Mouse (Mus musculus): ENCODE results near the gene Nfkb2.

Gene Nfkb2

DNA sequence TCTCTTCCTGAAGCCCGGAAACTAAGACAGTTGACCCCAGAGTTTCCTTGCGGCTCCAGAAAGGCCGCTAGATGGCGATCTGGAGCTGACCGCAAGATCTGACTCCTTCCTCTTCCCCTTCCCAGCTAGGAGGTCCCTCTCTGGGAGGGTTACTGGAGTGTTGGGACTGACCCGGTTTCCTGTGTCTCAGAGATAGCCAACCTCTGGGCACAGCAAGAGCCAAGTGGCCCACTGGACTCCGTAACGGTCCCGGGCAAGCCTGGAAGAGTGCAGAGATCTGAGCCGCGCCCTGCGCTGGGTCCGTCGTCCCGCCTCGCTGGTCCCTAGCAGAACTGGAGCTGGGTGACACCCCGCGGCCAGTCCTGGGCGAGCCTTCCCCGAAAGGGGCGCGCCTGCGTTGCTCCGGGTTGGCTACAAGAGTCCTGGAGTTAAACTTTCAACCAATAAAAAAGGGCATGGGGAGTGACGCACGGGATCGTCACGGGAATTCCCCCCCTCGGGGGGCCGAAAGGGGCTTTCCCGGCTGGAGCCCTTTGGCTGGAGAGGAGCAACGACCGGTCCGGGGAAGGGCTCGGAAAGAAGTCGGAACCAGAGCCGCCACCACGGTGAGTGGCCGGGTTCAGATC, at the start of gene Nfkb2:
TSS of gene Nfkb2 (plus strand) at position 105 of the 626 bp plus-strand sequence.
- DNase-seq (ENCODE audit: low spot score in 2 of 2): peak; percentile 76 to 80

DNA sequence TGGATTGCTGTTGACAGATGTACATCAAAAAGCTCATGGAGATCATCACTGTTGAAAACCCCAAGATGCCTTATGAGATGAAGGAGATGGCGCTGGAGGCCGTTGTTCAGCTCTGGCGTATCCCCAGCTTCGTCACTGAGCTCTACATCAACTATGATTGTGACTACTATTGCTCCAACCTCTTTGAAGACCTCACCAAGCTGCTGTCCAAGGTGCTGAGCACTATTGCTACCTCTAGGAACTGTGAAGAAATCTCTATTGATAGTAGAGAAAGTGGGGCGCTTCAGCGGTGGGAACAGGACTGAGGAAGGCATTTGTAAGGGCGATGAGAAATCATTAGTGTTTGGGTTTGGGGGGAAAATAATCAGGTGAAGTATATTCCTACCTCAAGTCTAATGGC, 39.4 kb upstream of the Nfkb2 start:
- DNase-seq (ENCODE audit: low spot score in 2 of 2): no peak

DNA sequence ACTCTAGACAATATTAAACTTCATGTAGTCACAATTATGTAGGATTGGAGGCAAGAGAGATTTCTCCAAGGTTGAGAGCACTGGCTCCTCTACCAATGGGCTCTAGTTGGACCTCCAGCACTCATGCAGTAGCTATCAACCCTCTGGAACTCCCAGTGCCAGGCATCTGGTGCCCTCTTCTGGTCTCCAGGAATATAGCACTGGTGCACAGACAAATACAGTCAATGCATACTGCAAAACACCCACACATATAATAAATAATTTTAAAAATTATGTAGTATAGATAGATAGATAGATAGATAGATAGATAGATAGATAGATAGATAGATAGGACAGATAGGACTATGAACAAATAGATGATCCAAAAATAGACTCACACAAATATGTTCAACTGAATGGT, 28.8 kb upstream of the Nfkb2 start:
- DNase-seq (ENCODE audit: low spot score in 2 of 2): no peak

DNA sequence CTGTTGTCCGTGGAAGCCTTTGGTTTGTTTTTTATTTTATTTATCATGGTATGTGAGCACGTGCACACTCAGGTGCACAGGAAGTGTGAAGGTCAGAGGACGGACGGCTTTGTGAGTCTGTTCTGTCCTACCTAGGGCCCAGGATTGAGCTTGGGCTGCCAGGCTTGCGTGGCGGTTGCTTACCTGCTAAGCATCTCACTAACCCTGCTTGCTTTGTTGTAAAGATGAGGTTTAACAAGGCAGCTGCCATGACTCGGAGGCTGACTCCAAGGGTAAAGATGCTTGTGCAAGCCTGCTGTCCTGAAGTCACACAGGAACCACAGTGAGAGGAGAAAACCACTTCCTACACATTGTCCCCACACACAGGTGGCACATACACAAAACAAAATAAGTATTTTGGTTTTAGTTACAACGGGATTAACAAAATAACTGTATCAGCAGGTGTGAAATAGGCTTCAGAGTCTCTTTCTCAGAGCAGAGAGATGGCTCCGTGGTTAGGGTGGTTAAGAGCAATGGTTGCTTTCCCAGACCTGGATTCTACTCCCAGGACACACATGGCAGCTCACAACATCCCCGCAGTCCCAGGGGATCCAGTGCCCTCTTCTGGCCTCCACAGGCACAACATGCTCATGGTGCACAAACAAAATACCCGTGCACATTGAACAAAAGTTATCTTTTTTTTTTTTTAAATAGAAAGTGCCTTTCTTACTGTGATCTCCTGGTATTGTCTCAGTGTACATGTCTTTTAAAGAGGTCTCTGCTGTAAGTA, 21.9 kb upstream of the Nfkb2 start:
- no peak for DNase-seq (ENCODE audit: low spot score in 2 of 2)

DNA sequence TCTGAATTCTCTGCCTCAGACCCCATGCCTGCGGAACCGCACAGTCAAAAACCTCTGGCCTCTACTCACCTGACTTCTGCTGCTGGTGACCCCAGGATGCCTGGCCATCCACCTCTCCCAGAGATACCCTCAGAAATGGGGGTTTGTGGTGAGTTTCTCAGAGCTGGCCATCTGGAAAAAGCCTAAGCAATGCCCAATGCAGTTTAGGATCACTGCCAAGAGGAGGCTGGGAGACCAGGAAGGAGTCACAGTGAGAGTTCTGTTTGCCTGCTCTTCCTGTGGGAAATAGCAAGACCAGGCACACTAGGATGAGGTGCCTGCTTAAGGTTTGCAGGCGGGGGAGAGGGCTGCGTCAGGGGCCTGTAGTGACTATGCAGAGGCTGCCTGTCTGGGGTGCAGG, 19.4 kb upstream of the Nfkb2 start:
- no peak for DNase-seq (ENCODE audit: low spot score in 2 of 2)

DNA sequence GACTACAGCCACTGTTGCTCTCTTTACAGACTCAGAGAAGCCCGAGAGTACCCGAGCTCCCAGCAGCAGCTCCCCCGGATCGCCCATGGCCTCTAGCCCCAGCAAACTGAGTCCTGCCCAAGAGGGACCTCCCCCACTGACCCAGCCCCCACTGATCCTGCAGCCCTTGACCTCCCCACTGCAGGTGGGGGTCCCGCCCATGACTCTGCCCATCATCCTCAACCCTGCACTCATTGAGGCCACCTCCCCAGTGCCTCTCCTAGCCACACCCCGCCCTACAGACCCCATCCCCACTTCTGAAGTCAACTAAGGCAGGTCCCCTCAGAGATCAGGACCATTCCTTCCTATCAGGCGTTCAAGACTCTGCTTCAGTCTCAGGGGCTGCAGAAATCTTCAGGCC, 18.5 kb upstream of the Nfkb2 start:
- DNase-seq (ENCODE audit: low spot score in 2 of 2): no peak

DNA sequence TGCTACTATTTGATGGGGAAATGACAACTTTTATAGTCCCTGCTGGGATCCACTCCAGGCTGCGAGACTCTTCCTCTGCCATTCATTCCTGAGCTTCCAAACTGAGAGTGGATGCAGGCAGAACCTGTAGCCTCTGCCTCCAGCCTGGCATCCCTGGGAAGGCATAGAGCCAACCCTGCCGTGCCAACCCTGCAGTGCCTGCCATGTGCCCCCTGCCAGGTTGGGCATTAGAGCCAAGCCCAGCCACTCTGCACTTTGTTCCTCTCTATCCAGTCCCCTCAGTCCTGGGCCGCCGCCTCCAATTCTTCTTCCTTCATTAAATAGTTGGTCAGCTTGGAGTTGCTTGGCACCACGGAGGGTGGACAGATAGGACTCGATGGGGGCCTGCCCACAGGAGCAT, 18.1 kb upstream of the Nfkb2 start:
- DNase-seq (ENCODE audit: low spot score in 2 of 2): no peak

DNA sequence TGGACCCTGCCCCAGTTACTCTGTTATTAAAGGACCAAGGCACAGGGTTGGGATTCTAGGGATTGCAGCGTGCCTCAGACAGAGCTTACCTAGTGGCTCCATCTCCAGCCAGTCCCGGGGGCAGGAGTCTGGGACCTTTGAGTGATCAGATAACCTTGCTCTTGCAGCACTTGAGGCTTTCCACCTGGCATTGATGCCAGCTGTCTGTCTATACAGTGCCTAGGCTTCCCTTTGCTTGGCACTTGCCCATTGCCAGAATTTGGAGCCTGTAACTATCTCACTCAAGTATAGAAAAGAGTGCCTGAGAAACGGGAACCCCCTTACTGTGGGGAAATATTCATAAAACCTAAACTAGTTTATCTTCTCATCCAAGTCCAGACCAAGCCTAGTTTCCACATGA, 17.2 kb upstream of the Nfkb2 start:
- DNase-seq (ENCODE audit: low spot score in 2 of 2): no peak

DNA sequence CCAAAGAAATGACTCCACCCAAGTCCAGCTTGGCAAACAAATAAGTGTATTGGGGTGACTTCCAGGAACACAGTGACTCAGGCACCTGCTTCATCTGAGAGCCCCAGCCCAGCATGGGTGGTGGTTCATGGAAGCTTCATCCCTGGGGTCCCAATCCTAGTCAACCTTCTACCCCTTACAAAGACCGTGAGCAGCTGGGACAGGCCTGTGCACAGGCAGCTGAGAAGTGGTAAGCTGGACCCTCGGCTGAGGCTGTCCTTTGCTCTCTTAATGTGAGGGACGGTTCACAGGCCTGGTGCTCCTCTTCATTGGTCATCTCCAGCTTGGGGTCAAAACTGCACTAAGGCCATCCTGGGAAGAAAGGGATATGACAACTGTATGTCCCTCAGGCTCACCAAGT, 16.6 kb upstream of the Nfkb2 start:
- no peak for DNase-seq (ENCODE audit: low spot score in 2 of 2)

DNA sequence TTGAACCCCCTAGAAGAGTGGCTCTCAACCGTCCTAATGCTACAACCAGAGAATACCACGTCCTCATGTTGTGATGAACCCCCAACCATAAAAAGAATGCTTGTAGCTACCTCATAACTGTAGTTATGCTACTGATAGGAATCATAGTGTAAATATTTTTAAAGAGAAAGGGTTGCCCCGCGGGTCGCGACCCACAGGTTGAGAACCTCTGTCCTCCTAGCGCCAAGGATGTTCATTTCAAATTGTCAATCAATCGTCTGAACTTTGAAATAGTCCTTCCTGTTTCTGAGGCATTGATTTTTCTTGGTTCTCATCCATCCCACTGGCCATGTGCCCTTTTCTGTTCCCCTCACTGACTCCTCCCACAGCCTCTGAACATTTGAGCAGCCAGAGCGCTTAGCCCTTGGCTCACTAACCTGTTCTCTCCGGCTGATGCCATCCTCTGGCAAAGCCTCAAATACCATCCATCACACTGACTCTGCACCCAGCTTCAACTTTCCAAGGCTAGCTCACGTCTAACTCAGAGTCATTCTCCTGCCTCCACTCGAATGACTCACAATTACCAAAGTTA, 13.5 kb upstream of the Nfkb2 start:
- no peak for DNase-seq (ENCODE audit: low spot score in 2 of 2)

DNA sequence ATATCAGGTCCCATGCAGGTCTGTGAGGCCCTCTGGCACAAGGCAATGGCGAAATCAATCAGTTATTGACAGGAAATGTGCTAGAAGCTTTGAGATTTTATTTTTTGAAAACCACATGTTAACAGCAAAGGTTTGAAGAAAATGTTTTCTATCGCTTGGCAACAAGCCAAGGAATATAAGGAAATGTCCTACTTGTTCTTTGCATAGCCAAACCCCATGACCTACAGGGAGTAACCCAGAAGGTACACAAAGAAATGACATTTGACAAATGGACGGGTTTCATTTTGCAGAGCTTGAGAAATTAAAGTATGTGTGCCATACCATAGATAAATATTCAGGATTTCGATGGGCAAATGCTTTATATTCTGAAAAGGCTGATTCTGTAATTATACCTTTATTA, 7.2 kb upstream of the Nfkb2 start:
- DNase-seq (ENCODE audit: low spot score in 2 of 2): no peak

DNA sequence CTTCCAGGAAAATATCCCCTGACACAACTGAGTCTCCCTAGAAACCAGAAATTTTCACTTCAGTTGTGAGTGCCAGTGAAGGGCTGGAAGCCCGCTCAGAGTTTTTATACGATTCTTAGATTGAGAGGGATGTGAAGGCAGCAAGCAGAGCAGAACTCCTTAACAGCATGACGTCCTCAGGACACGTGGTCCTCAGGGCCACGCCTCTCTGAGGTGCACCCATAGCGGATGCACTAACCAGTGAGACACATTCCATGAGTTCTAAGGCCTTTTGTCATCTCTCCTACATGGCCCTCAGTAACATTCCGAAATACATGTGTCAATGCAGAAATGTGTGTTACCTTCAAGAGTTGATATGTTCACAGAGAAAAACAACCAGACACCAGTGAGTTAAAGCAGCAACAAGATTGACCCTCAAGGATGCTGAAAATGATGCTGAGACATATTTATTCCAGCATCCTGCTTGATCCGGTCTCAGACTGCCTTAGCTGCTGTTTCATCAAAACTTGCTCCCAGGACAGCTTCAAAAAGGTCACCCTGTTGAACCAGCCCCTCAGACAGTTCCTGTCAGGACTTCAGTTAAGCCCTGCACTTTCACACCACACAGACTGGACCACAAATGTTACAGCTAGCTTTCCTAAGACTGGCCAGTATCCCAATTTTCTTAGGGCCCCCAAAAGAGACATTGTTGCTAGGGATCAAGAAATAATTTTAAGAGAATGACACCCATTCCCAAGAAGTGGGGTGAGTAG, 3.6 kb upstream of the Nfkb2 start:
- DNase-seq (ENCODE audit: low spot score in 2 of 2): no peak

DNA sequence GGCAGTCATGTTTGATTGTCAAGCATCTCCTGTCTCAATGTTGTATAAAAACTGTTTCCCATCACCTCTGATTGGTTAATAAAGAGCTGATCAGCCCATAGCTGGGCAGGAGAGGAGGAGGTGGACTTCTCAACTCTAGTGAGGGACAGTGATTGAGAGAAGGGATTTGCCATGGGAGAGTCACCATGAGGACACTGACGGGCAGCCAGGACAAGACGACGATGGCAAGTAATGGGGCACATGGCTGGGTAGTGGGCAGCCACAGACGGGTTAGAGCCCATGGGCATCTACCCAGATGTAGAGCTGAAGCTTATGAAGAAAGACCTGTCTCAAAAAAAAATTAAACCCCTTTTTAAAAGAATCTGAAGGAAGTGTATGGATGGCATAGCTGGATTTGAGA, 1.6 kb upstream of the Nfkb2 start:
- DNase-seq (ENCODE audit: low spot score in 2 of 2): no peak

DNA sequence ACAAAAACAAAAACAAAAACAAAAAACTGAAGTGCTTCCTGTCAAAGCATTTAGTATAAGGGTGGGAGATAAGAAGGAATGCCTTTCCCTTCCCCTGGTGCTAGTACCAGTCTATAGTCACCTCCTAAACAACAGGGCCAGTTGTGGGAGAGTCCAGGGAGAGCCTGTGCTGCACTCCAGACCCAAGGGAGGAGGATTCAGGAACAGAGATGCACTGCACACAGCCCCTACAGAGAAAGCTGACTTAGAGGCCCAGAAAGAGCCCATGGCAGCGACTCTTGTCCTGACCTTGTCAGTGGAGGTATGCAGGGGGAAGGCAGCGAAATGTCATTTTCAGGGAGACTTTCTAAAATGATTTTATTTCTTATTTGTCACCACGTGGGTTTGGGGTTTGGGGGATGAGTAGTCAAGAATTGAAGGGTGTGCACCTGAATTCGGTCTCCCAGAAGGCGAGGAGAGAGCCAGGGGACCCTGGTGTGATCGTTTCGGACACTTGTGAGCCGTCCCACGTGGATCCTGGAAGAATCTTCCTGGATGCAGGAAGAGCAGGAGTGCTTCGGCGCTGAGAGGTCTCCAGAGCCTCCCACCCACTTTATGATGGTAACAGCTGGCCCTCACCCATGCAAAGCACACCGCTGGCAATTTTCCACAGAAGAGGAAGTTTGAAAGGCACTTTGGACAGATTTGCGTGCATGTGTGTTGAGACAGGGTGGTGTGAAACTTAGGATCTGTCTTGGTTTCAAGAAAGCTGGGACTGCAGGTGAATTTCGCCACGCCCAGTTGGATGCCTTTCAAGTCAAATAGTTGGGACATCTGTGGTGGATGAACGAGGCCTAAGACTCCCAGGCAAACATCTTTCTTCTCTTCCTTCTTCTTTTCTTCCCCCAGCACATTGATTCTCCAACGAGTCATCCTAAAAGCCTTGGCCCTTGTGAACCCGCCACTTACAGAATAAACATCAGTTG, 587 bp upstream of the Nfkb2 start:
- DNase-seq (ENCODE audit: low spot score in 2 of 2): no peak

DNA sequence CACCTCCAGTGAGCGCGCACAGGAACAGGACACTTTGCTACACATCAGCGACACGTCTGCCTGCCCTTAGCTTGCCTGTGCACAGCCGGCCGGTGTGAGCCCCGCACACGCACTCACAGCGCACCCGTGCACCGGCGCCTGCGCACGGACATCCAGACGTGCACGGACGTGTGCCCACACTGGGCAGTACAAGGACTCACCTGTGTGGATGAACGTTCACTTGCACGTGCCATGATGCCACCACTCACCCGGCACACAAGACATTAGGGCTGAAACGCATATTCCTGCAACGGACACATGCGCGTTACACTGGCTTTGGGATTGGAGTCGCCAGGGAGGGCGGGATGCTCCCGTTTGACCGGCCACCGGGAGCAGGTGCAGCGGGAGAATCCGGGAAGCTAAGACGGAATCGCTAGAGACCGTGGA, 801 bp downstream of the Nfkb2 start:
- DNase-seq (ENCODE audit: low spot score in 2 of 2): no peak

DNA sequence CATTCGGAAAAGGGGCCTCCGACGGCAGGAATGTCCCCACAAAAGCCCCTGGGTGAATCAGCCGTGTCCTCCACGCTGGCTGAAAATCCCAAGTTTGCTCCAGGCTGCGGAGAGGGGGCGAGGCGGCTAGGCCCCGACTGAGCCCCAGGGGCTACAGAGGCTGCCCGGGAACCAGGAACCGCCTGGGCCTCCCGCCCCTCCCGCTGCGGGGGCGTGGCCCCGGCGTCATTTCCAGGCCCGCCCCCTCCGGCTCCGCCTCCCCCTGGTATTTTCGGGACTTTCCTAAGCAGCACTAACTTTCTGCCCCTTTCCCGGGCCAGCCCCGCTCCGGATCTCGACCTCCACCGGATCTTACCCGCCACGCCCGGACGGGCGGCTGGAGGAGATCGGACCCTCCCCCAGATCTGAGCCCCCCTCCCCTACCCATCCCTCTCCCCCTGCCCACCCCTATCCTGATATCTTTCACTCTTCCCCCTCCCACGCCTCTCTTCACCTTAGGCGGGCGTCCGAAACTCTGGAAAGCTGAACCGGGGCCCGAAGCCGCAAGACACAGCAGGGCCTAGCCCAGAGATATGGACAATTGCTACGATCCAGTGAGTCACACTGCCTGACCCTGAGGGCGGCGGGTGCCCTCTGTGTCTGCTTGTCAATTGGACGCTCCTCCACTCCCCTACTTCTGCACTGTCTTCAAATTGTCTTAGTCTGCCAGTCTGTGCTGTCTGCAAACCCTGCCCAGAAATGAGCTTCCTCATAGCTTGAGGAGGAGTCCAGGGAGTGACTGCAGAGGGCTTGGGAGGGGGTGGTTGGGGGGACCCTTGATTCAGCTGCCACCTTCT, 1.5 kb downstream of the Nfkb2 start:
- peak; percentile 52 to 54 for DNase-seq (ENCODE audit: low spot score in 2 of 2)

DNA sequence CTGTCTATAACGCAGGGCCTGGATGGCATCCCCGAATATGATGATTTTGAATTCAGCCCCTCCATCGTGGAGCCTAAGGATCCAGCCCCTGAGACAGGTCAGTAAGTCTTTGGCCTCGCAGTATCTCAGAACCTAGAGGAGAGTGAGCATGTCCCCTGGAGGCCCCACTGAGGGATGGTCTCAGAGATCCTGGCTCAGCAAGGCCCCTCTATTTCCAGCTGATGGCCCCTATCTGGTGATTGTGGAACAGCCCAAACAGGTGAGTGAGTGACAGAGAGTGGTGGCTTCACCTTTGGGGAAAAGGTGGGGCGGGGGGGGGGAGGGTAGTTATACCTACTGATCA, 2.1 kb downstream of the Nfkb2 start:
- no peak for DNase-seq (ENCODE audit: low spot score in 2 of 2)

DNA sequence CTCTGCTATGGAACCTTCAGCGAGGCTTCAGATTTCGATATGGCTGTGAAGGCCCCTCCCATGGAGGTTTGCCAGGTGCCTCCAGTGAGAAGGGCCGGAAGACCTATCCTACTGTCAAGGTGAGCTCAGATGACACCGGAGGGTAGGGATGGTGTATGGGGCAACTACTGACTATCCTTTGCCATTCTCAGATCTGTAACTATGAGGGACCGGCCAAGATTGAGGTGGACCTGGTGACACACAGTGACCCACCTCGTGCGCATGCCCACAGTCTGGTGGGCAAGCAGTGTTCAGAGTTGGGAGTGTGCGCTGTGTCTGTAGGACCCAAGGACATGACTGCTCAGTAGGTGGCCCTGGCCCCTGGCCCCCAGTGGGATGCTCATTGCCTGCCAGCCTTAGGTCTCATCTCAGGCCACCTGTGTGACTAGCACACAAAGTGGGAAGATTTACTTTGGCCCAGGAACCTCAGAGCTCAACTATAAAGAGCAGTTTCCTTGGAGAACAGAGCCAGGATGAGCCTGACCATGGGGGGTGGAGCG, 2.7 kb downstream of the Nfkb2 start:
- no peak for DNase-seq (ENCODE audit: low spot score in 2 of 2)

DNA sequence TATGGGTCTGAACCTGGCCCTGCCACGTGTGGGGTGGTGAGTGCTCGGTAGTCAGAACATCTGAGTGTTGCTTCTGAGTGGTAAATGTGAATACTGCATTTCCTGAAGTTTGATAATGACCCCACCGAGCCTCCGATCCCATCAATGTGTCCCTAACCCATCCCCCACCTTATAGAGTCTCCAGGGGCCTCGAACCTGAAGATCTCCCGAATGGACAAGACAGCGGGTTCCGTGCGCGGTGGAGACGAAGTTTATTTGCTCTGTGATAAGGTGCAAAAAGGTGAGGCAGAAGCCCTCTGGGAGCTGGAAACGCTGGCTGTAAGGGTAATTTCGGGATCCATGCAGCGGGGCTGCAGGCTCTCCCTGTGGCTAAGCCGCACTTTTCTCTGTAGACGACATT, 3.7 kb downstream of the Nfkb2 start:
- no peak for DNase-seq (ENCODE audit: low spot score in 2 of 2)

DNA sequence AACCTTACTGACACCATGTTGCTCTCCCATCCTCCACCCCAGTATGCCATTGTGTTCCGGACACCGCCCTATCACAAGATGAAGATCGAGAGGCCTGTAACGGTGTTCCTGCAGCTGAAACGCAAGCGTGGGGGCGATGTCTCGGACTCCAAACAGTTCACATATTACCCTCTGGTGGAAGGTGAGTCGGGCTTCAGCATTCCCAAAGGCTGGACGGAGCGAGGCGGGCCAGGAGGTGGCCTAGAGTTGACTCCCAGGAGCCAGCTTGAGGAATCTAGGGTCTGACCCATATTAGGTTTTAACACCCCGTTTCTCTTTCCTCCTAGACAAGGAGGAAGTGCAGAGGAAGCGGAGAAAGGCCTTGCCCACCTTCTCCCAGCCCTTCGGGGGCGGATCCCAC, 4.2 kb downstream of the Nfkb2 start:
- DNase-seq (ENCODE audit: low spot score in 2 of 2): no peak

All from right cerebral cortex, adult 2 months (tissue).